In genomic region chr17:31181490-31181889, GRCm38 (mm10) we compare ENCODE assay signal across 25 mouse cellular contexts. TPM values are rescaled to one million over a fixed set of nuclear protein-coding genes. Genes with fewer than 3 reads are reported as not detected.
A peak's percentile ranks its signal among the peaks of the same experiment; 100 is the strongest.
DNase-seq lines count a peak whose midpoint lies in the region; ATAC-seq and TF ChIP-seq lines count a peak whose summit lies in the region.
"Had no signal": no experiment of that assay in that cellular context is flagged by ENCODE, and none has a peak within 500 bp of the region (broad histone marks: within the 10 kb centered on the region; RNA-seq: fewer than 3 reads in every experiment).

No protein-coding gene starts in this region.

- no peak for TF ChIP-seq POLR2A in bone marrow, adult 2 months (IDR thresholded peaks at IDR 0.05; ENCODE audit: borderline replicate concordance, control insufficient read depth, low read depth, low read length)

- H3ac ChIP-seq in C2C12 (ENCODE audit: control insufficient read depth, insufficient read length, low read depth): no peak overlapping the region

- H3K4me1 ChIP-seq in bone marrow, adult 2 months (ENCODE audit: control insufficient read depth, insufficient read depth, low read length): peaks cover 4% of the 10 kb centered on the region; the same call in 1 of the 2 replicates
- no peaks in the 10 kb centered on the region for H3K4me1 ChIP-seq in intestine, postnatal 0 days (replicated peaks; ENCODE audit: control insufficient read depth, insufficient read depth, low read length)
- no peaks in the 10 kb centered on the region for H3K4me1 ChIP-seq in midbrain, postnatal 0 days (ENCODE audit: insufficient read depth, low read length)
- no peaks in the 10 kb centered on the region for H3K4me1 ChIP-seq in midbrain, embryonic 13.5 days (replicated peaks)
- H3K4me1 ChIP-seq: heart, embryonic 13.5 days had no signal

- peak; percentile 47 to 62; a peak in 3 of 4 replicates for ATAC-seq in hematopoietic stem cell, adult 5-6 weeks (replicated peaks in 1 of 2; ENCODE audit: insufficient read depth in 1 of 2, low FRiP score in 2 of 2, low TSS enrichment in 1 of 2, low read depth in 1 of 2, poor library complexity in 2 of 2, severe bottlenecking in 2 of 2)
- no peak for ATAC-seq in intestine, postnatal 0 days
- ATAC-seq in midbrain, postnatal 0 days (ENCODE audit: low FRiP score): no peak
- no peak for ATAC-seq in midbrain, embryonic 13.5 days
- ATAC-seq: forebrain, embryonic 14.5 days; intestine, embryonic 15.5 days had no signal

- no peak for TF ChIP-seq CTCF in C2C12 (IDR thresholded peaks at IDR 0.05; ENCODE audit: control insufficient read depth, insufficient read depth, insufficient read length)
- no peak for TF ChIP-seq CTCF in bone marrow, adult 2 months (IDR thresholded peaks at IDR 0.05; ENCODE audit: control insufficient read depth, insufficient read depth, low read length)
- no peak for TF ChIP-seq CTCF in intestine, postnatal 0 days (IDR thresholded peaks at IDR 0.05; ENCODE audit: low read depth)
- TF ChIP-seq CTCF in midbrain, postnatal 0 days (IDR thresholded peaks at IDR 0.05): no peak

- H3K9ac ChIP-seq in intestine, postnatal 0 days (ENCODE audit: low read depth, low read length): no peak overlapping the region
- no peak overlapping the region for H3K9ac ChIP-seq in midbrain, postnatal 0 days (replicated peaks; ENCODE audit: low read length, poor library complexity, severe bottlenecking)
- no peak overlapping the region for H3K9ac ChIP-seq in midbrain, embryonic 13.5 days (replicated peaks)
- H3K9ac ChIP-seq: heart, embryonic 13.5 days; hindbrain, embryonic 14.5 days; intestine, embryonic 15.5 days had no signal

- no peak overlapping the region for H3K4me2 ChIP-seq in intestine, postnatal 0 days (replicated peaks; ENCODE audit: low read depth)
- H3K4me2 ChIP-seq in midbrain, postnatal 0 days (ENCODE audit: low read depth, low read length, poor library complexity, severe bottlenecking): no peak overlapping the region
- no peak overlapping the region for H3K4me2 ChIP-seq in midbrain, embryonic 13.5 days (replicated peaks)
- H3K4me2 ChIP-seq: heart, embryonic 13.5 days; hindbrain, embryonic 14.5 days; intestine, embryonic 15.5 days had no signal

- DNase-seq in midbrain, postnatal 0 days (ENCODE audit: low spot score): no peak
- DNase-seq: adrenal gland, adult 8-10 months; adrenal gland, postnatal 36 days; B cell, adult 2 months; cerebellum, adult 18-20 months; cerebellum, adult 9-11 months; cerebellum, postnatal 36 days; gastrocnemius, adult 2 months; gastrocnemius, postnatal 25 days; heart, adult 11 months; heart, postnatal 36 days had no signal

- WGBS in bone marrow, adult 2 months: 15% methylated on average over 4 of the region's 4 CpGs
- WGBS in intestine, postnatal 0 days: 79% methylated on average over 4 of the region's 4 CpGs
- 87% methylated on average over 4 of the region's 4 CpGs for WGBS in midbrain, postnatal 0 days
- WGBS in midbrain, embryonic 13.5 days: 88% methylated on average over 4 of the region's 4 CpGs

- H3K79me2 ChIP-seq in C2C12 (ENCODE audit: control insufficient read depth, insufficient read depth): no peaks in the 10 kb centered on the region

- H3K4me3 ChIP-seq in C2C12 (ENCODE audit: insufficient read depth, poor library complexity, severe bottlenecking): no peak overlapping the region
- no peak overlapping the region for H3K4me3 ChIP-seq in bone marrow, adult 2 months (replicated peaks; ENCODE audit: control insufficient read depth, low read depth, low read length)
- no peak overlapping the region for H3K4me3 ChIP-seq in intestine, postnatal 0 days (ENCODE audit: low read depth, low read length)
- H3K4me3 ChIP-seq in midbrain, postnatal 0 days (ENCODE audit: low read depth, low read length): no peak overlapping the region
- no peak overlapping the region for H3K4me3 ChIP-seq in midbrain, embryonic 13.5 days (replicated peaks)
- H3K4me3 ChIP-seq: embryonic facial prominence, embryonic 10.5 days; gastrocnemius, adult 2 months; heart, embryonic 13.5 days; intestine, embryonic 15.5 days had no signal

- no peaks in the 10 kb centered on the region for H3K36me3 ChIP-seq in C2C12 (ENCODE audit: control insufficient read depth, insufficient read depth)
- no peaks in the 10 kb centered on the region for H3K36me3 ChIP-seq in intestine, postnatal 0 days (ENCODE audit: control insufficient read depth, insufficient read depth)
- H3K36me3 ChIP-seq in midbrain, postnatal 0 days (ENCODE audit: insufficient read depth, low read length): no peaks in the 10 kb centered on the region
- H3K36me3 ChIP-seq in midbrain, embryonic 13.5 days: no peaks in the 10 kb centered on the region
- H3K36me3 ChIP-seq: embryonic facial prominence, embryonic 10.5 days; heart, embryonic 13.5 days; intestine, embryonic 15.5 days had no signal

- no peaks in the 10 kb centered on the region for H3K79me3 ChIP-seq in C2C12 (ENCODE audit: low read depth)

- H3K27me3 ChIP-seq in C2C12 (ENCODE audit: control insufficient read depth, insufficient read depth, insufficient read length): no peaks in the 10 kb centered on the region
- H3K27me3 ChIP-seq in intestine, postnatal 0 days (replicated peaks; ENCODE audit: control insufficient read depth, insufficient read depth, low read length): no peaks in the 10 kb centered on the region
- H3K27me3 ChIP-seq in midbrain, postnatal 0 days (ENCODE audit: insufficient read depth, low read length): no peaks in the 10 kb centered on the region
- H3K27me3 ChIP-seq in midbrain, embryonic 13.5 days: no peaks in the 10 kb centered on the region
- H3K27me3 ChIP-seq: intestine, embryonic 15.5 days had no signal

- H3K9me3 ChIP-seq in intestine, postnatal 0 days (ENCODE audit: control insufficient read depth): no peaks in the 10 kb centered on the region
- no peaks in the 10 kb centered on the region for H3K9me3 ChIP-seq in midbrain, postnatal 0 days (ENCODE audit: low read length)
- H3K9me3 ChIP-seq in midbrain, embryonic 13.5 days: no peaks in the 10 kb centered on the region
- H3K9me3 ChIP-seq: embryonic facial prominence, embryonic 10.5 days; heart, embryonic 13.5 days; intestine, embryonic 15.5 days had no signal

- peak overlapping the region; percentile 22 for H3K27ac ChIP-seq in bone marrow, adult 2 months (ENCODE audit: control insufficient read depth, insufficient read depth, low read depth, low read length, poor library complexity)
- H3K27ac ChIP-seq in intestine, postnatal 0 days (ENCODE audit: low read depth, low read length): no peak overlapping the region
- no peak overlapping the region for H3K27ac ChIP-seq in midbrain, postnatal 0 days (ENCODE audit: low read depth, low read length)
- no peak overlapping the region for H3K27ac ChIP-seq in midbrain, embryonic 13.5 days
- H3K27ac ChIP-seq: embryonic facial prominence, embryonic 10.5 days; gastrocnemius, adult 2 months; heart, embryonic 13.5 days; hindbrain, embryonic 14.5 days; intestine, embryonic 15.5 days had no signal

RNA-seq across cellular contexts. Expression of gene Tff1, which starts 16.4 kb away (rescaled TPM):
- polyA plus RNA-seq in C2C12 (2012; fragmentation: generic; extraction: Trizol): not detected
- not detected in 2 replicates for polyA plus RNA-seq in bone marrow, adult 2 months (2011; ENCODE audit: insufficient read depth, insufficient read length, low replicate concordance, missing spikeins)
- not detected in 2 replicates for total RNA-seq in hematopoietic stem cell, adult 5-6 weeks (2017)
- polyA plus RNA-seq in intestine, postnatal 0 days (2015; fragmentation: Nextera tagmentation; extraction: Ambion mirVana): 39.4 and 174 TPM in 2 replicates
- total RNA-seq in midbrain, postnatal 0 days (2014; rRNA removed): not detected in 2 replicates
- not detected in 2 replicates for polyA plus RNA-seq in midbrain, postnatal 0 days (2015; fragmentation: Nextera tagmentation; extraction: Ambion mirVana)
- not detected in 2 replicates for polyA plus RNA-seq in midbrain, embryonic 13.5 days (2015; fragmentation: Nextera tagmentation; extraction: Ambion mirVana)
- total RNA-seq: adrenal gland, adult 8-10 months; adrenal gland, postnatal 36 days; gastrocnemius, adult 2 months; gastrocnemius, postnatal 25 days; heart, postnatal 36 days had no signal
- polyA plus RNA-seq: brain, embryonic 14.5 days; embryonic facial prominence, embryonic 10.5 days; embryonic facial prominence, embryonic 14.5 days; forebrain, embryonic 14.5 days; heart, embryonic 13.5 days; heart, postnatal 0 days; hindbrain, embryonic 14.5 days had no signal

RNA-seq across cellular contexts. Expression of gene Tmprss3, which starts 17.3 kb away (rescaled TPM):
- polyA plus RNA-seq in C2C12 (2012; fragmentation: generic; extraction: Trizol): not detected
- 4.2 and 4.3 TPM in 2 replicates for polyA plus RNA-seq in bone marrow, adult 2 months (2011; ENCODE audit: insufficient read depth, insufficient read length, low replicate concordance, missing spikeins)
- 6.0 and 6.4 TPM in 2 replicates for total RNA-seq in hematopoietic stem cell, adult 5-6 weeks (2017)
- polyA plus RNA-seq in intestine, postnatal 0 days (2015; fragmentation: Nextera tagmentation; extraction: Ambion mirVana): 0.04 and 0.05 TPM in 2 replicates
- total RNA-seq in midbrain, postnatal 0 days (2014; rRNA removed): 0.16 TPM in 1 of 2 replicates, not detected in the other
- 0.10 and 0.27 TPM in 2 replicates for polyA plus RNA-seq in midbrain, postnatal 0 days (2015; fragmentation: Nextera tagmentation; extraction: Ambion mirVana)
- polyA plus RNA-seq in midbrain, embryonic 13.5 days (2015; fragmentation: Nextera tagmentation; extraction: Ambion mirVana): not detected in 2 replicates
- total RNA-seq: adrenal gland, adult 8-10 months; adrenal gland, postnatal 36 days; CH12.LX; gastrocnemius, adult 2 months; gastrocnemius, postnatal 25 days; heart, postnatal 36 days had no signal
- polyA plus RNA-seq: brain, embryonic 14.5 days; embryonic facial prominence, embryonic 10.5 days; forebrain, embryonic 14.5 days; heart, embryonic 13.5 days; heart, postnatal 0 days; intestine, embryonic 15.5 days had no signal

RNA-seq across cellular contexts. Expression of gene Ubash3a, which starts 26.2 kb away (rescaled TPM):
- polyA plus RNA-seq in C2C12 (2012; fragmentation: generic; extraction: Trizol): not detected
- 7.3 and 13.0 TPM in 2 replicates for polyA plus RNA-seq in bone marrow, adult 2 months (2011; ENCODE audit: insufficient read depth, insufficient read length, low replicate concordance, missing spikeins)
- total RNA-seq in hematopoietic stem cell, adult 5-6 weeks (2017): 24.5 and 39.6 TPM in 2 replicates
- polyA plus RNA-seq in intestine, postnatal 0 days (2015; fragmentation: Nextera tagmentation; extraction: Ambion mirVana): not detected in 2 replicates
- not detected in 2 replicates for total RNA-seq in midbrain, postnatal 0 days (2014; rRNA removed)
- 0.20 TPM in 1 of 2 replicates, not detected in the other for polyA plus RNA-seq in midbrain, postnatal 0 days (2015; fragmentation: Nextera tagmentation; extraction: Ambion mirVana)
- 0.12 TPM in 1 of 2 replicates, not detected in the other for polyA plus RNA-seq in midbrain, embryonic 13.5 days (2015; fragmentation: Nextera tagmentation; extraction: Ambion mirVana)
- total RNA-seq: gastrocnemius, adult 2 months; heart, postnatal 36 days had no signal
- polyA plus RNA-seq: forebrain, embryonic 14.5 days; hindbrain, embryonic 14.5 days had no signal

RNA-seq across cellular contexts. Expression of gene Tff2, which starts 37.4 kb away (rescaled TPM):
- polyA plus RNA-seq in C2C12 (2012; fragmentation: generic; extraction: Trizol): not detected
- polyA plus RNA-seq in bone marrow, adult 2 months (2011; ENCODE audit: insufficient read depth, insufficient read length, low replicate concordance, missing spikeins): not detected in 2 replicates
- total RNA-seq in hematopoietic stem cell, adult 5-6 weeks (2017): not detected in 2 replicates
- 116 and 203 TPM in 2 replicates for polyA plus RNA-seq in intestine, postnatal 0 days (2015; fragmentation: Nextera tagmentation; extraction: Ambion mirVana)
- total RNA-seq in midbrain, postnatal 0 days (2014; rRNA removed): not detected in 2 replicates
- polyA plus RNA-seq in midbrain, postnatal 0 days (2015; fragmentation: Nextera tagmentation; extraction: Ambion mirVana): not detected in 2 replicates
- polyA plus RNA-seq in midbrain, embryonic 13.5 days (2015; fragmentation: Nextera tagmentation; extraction: Ambion mirVana): not detected in 2 replicates
- total RNA-seq: adrenal gland, adult 8-10 months; adrenal gland, postnatal 36 days; CH12.LX; gastrocnemius, adult 2 months; gastrocnemius, postnatal 25 days; heart, postnatal 36 days had no signal
- polyA plus RNA-seq: brain, embryonic 14.5 days; embryonic facial prominence, embryonic 10.5 days; embryonic facial prominence, embryonic 14.5 days; forebrain, embryonic 14.5 days; heart, embryonic 13.5 days; heart, postnatal 0 days; hindbrain, embryonic 14.5 days had no signal

RNA-seq across cellular contexts. Expression of gene Tff3, which starts 52.0 kb away (rescaled TPM):
- polyA plus RNA-seq in C2C12 (2012; fragmentation: generic; extraction: Trizol): not detected
- polyA plus RNA-seq in bone marrow, adult 2 months (2011; ENCODE audit: insufficient read depth, insufficient read length, low replicate concordance, missing spikeins): not detected in 2 replicates
- total RNA-seq in hematopoietic stem cell, adult 5-6 weeks (2017): not detected in 2 replicates
- 2,043 and 2,206 TPM in 2 replicates for polyA plus RNA-seq in intestine, postnatal 0 days (2015; fragmentation: Nextera tagmentation; extraction: Ambion mirVana)
- not detected in 2 replicates for total RNA-seq in midbrain, postnatal 0 days (2014; rRNA removed)
- polyA plus RNA-seq in midbrain, postnatal 0 days (2015; fragmentation: Nextera tagmentation; extraction: Ambion mirVana): 0.52 and 0.83 TPM in 2 replicates
- polyA plus RNA-seq in midbrain, embryonic 13.5 days (2015; fragmentation: Nextera tagmentation; extraction: Ambion mirVana): 0.97 and 2.0 TPM in 2 replicates
- total RNA-seq: adrenal gland, adult 8-10 months; adrenal gland, postnatal 36 days; CH12.LX; gastrocnemius, adult 2 months; gastrocnemius, postnatal 25 days; heart, postnatal 36 days had no signal
- polyA plus RNA-seq: embryonic facial prominence, embryonic 10.5 days; embryonic facial prominence, embryonic 14.5 days; heart, embryonic 13.5 days; heart, postnatal 0 days had no signal

Comparison
In these comparisons a context has a peak if more than half of its experiments do, and no peak if none do; other contexts are left out.
1. ATAC-seq: peak in hematopoietic stem cell, adult 5-6 weeks (2 of 2); none in intestine, postnatal 0 days (single experiment), midbrain, postnatal 0 days (single experiment) and midbrain, embryonic 13.5 days (single experiment).
2. RNA of gene Tff1, which starts 16.4 kb away (polyA plus RNA-seq): 39.4 to 174 TPM in intestine, postnatal 0 days; not detected in midbrain, postnatal 0 days, not detected in C2C12 (single experiment), not detected in bone marrow, adult 2 months and not detected in midbrain, embryonic 13.5 days; every median in the first group is over 10 times any median in the second.